Mouse (Mus musculus) limb, embryonic 12.5 days (tissue): ENCODE data around the gene Tom1l2. TPM values are rescaled to one million over a fixed set of nuclear protein-coding genes. Genes with fewer than 3 reads are reported as not detected.

Experiments used
- ATAC-seq: fragments of 200-750 bp; cut with Nextera tagmentation; 2 replicates; pipeline ENCODE4 v1.8.0; 2017; ENCODE audit warnings: low read depth, moderate TSS enrichment; ENCODE audit not compliant: insufficient number of reproducible peaks, insufficient read depth, low FRiP score, low TSS enrichment
- H3K27ac ChIP-seq: fragments of 300-500 bp; sonication (generic); 2 replicates; pipeline ENCODE4 v1.5.1; 2016; ENCODE audit warnings: mild to moderate bottlenecking, moderate library complexity
- H3K27me3 ChIP-seq: fragments of 300-500 bp; sonication (generic); 2 replicates; pipeline ENCODE4 v1.6.1; 2016; ENCODE audit warnings: mild to moderate bottlenecking, moderate library complexity
- H3K36me3 ChIP-seq: fragments of 300-500 bp; sonication (generic); 2 replicates; pipeline ENCODE4 v1.6.1; 2016; ENCODE audit warnings: mild to moderate bottlenecking, moderate library complexity
- H3K4me1 ChIP-seq: fragments of 300-500 bp; sonication (generic); replicated peaks from 2 replicates; pipeline ENCODE4 v1.6.1; 2016
- H3K4me2 ChIP-seq: fragments of 300-500 bp; sonication (generic); 2 replicates; pipeline ENCODE4 v1.6.1; 2016; ENCODE audit warnings: mild to moderate bottlenecking, moderate library complexity
- H3K4me3 ChIP-seq: fragments of 300-500 bp; sonication (generic); replicated peaks from 2 replicates; pipeline ENCODE4 v1.5.1; 2016; ENCODE audit warnings: mild to moderate bottlenecking
- H3K9ac ChIP-seq: fragments of 300-500 bp; sonication (generic); replicated peaks from 2 replicates; pipeline ENCODE4 v1.6.1; 2016; ENCODE audit warnings: mild to moderate bottlenecking, moderate library complexity
- H3K9me3 ChIP-seq: fragments of 300-500 bp; sonication (generic); 2 replicates; pipeline ENCODE4 v1.6.1; 2016; ENCODE audit warnings: mild to moderate bottlenecking, moderate library complexity
- WGBS: fragments of 180-500 bp; shearing (Covaris S2); methylation state at CpG from one replicate; pipeline ENCODE4 v1.1.7; 2016; 5-methylcytosine and 5-hydroxymethylcytosine counted together
- polyA plus RNA-seq: library from polyadenylated mRNA; unstranded; fragments of >200 nt; fragmentation: Nextera tagmentation; extraction: Ambion mirVana; gene quantifications from 2 replicates; pipeline ENCODE4 v1.2.1, GENCODE M21; 2016

The Tom1l2 gene
- polyA plus RNA-seq, 1 experiment from 2014 or later, result 21.6 TPM

DNA sequence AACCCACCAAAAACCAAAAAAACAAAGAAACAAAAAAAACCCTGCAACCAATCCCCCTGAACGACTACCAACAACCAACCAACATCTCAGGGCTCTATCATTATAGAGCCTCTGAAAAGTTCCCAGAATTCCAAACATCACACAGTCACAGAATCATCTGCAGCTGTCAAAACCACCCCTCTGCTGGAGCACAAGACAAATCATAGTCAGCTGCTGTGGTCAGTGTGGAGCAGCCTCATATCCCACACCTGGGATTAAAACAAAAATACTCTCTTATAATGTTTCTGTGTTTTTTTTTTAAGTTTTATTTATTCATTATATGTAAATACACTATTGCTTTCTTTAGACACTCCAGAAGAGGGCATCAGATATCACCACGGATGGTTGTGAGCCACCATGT lies 102.8 kb downstream of the Tom1l2 start:
- Histone ChIP-seq H3K27ac (no peak overlapping the region), H3K4me1 (peaks cover 18% of the 10 kb centered on the region), H3K27me3 (no peaks in the 10 kb centered on the region), H3K4me2 (no peak overlapping the region), H3K9me3 (0 out of 2 replicates have a peak, but pooled peaks cover 3% of the 10 kb centered on the region), H3K4me3 (no peak overlapping the region), H3K9ac (no peak overlapping the region), H3K36me3 (peaks cover 17% of the 10 kb centered on the region)
- no peak for ATAC-seq
- 79% methylated on average over 2 of the region's 2 CpGs for WGBS

GRCm38 (mm10) chr11:60248596-60249404 lies 103.9 kb downstream of the Tom1l2 start:
- peaks cover 18% of the 10 kb centered on the region for H3K4me1 ChIP-seq
- no peak for ATAC-seq
- no peak overlapping the region for H3K9ac ChIP-seq
- H3K27me3 ChIP-seq, result no peaks in the 10 kb centered on the region
- 44% methylated on average over 13 of the region's 13 CpGs for WGBS
- H3K9me3 ChIP-seq, result 0 out of 2 replicates have a peak, but pooled peaks cover 3% of the 10 kb centered on the region
- peaks cover 13% of the 10 kb centered on the region for H3K36me3 ChIP-seq
- no peak overlapping the region for H3K4me2 ChIP-seq
- no peak overlapping the region for H3K4me3 ChIP-seq
- H3K27ac ChIP-seq, result peak overlapping the region; percentile 60; the same call in 1 of the 2 replicates

DNA sequence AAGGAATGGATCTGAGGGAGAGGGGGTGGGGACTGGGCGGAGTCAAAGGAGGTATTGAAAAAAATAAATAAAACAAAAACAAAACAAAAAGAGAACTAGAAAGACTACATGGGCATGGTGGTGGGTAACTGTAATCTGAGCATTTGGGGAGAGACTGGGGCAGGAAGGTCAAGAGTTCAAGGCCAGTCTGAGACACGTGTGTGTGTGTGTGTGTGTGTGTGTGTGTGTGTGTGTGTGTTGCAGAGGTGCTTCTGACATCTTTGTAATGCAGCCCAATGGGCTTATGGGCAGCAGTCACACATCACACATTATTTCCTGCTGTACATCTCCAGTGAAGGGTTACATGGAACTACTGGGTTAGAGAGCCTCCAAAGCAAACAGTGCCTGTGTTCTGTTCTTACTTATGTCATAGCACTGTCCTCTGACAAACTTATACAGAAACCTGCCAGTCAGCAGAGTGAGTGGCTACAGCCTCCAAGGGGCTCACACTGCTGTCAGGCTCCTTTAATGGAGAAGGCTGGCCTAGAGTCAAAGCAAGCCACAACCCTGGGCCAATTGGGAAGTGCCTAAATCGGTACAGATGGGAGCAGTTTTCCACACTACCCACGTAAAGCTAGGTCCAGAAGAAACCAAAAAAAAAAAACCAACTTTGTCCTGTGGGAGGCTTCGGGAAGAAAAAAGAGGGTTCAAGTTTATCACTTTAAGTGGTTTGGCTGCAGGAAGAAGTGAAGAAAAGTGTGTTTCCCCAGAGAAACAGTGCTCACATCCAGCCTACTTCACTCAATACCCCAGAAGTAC lies 104.8 kb downstream of the Tom1l2 start:
- Histone ChIP-seq H3K4me2 (no peak overlapping the region), H3K4me1 (peaks cover 18% of the 10 kb centered on the region), H3K9ac (no peak overlapping the region), H3K9me3 (0 out of 2 replicates have a peak, but pooled peaks cover 3% of the 10 kb centered on the region), H3K27me3 (no peaks in the 10 kb centered on the region), H3K36me3 (peaks cover 10% of the 10 kb centered on the region; the same call in 1 of the 2 replicates), H3K4me3 (no peak overlapping the region), H3K27ac (no peak overlapping the region)
- WGBS, result 42% methylated on average over 5 of the region's 5 CpGs
- ATAC-seq, result no peak

DNA sequence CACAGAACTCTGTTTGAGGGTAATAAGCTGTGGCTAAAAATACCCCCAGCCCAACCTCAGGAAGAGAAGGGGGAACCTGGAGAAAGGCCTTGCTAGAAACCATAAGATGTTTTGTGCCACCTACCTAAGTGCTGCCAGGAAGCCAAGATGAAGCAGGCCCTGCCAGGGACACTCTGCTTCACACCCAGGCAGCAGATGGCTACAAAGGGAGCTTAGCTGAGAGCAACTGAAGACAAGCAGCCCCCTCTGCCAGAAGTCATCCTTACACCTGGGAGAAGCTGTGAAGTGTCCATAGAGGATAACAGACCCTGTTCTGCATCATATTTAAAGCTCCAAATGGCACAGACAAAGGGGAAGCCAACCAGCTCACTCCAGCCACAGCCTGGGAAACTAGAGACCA lies 106.6 kb downstream of the Tom1l2 start:
- Histone ChIP-seq H3K9me3 (0 out of 2 replicates have a peak, but pooled peaks cover 3% of the 10 kb centered on the region), H3K4me3 (no peak overlapping the region), H3K27me3 (no peaks in the 10 kb centered on the region), H3K36me3 (peaks cover 16% of the 10 kb centered on the region; the same call in 1 of the 2 replicates), H3K9ac (no peak overlapping the region), H3K27ac (no peak overlapping the region), H3K4me1 (peaks cover 10% of the 10 kb centered on the region), H3K4me2 (no peak overlapping the region)
- ATAC-seq, result no peak

DNA sequence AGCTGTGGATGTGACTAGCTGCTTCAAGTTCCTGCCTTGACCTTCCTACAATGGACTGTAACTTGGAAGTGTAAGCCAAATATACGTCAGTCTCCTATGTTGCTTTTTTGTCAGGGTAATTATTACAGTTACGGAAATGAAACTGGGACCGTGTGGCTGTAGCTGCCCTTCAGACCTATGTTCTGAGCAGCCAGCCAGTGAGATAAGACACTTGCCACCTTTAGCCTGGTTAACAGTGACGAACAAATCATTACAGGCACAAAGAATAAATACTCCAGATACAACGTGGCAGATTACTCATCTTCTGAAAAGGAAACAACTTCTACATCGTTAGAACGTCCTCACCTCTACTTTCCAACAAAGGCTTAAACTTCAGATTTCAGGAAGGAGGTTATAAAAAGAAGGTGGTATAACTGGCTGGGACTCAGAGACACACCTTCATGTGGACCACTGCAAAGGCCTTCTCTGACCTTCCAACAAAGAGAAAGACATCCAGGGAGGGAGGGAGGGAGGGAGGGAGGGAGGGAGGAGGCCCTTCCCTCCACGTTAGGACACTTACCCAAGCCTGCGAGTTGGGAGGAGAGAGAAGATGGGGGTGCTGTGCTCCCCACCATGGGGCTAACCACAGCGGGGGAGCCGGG lies 108.1 kb downstream of the Tom1l2 start:
- 75% methylated on average over 11 of the region's 11 CpGs for WGBS
- Histone ChIP-seq H3K9me3 (no peaks in the 10 kb centered on the region), H3K36me3 (peaks cover 29% of the 10 kb centered on the region), H3K4me2 (no peak overlapping the region), H3K27ac (no peak overlapping the region), H3K4me1 (peaks cover 10% of the 10 kb centered on the region), H3K27me3 (no peaks in the 10 kb centered on the region), H3K9ac (no peak overlapping the region), H3K4me3 (no peak overlapping the region)
- no peak for ATAC-seq

DNA sequence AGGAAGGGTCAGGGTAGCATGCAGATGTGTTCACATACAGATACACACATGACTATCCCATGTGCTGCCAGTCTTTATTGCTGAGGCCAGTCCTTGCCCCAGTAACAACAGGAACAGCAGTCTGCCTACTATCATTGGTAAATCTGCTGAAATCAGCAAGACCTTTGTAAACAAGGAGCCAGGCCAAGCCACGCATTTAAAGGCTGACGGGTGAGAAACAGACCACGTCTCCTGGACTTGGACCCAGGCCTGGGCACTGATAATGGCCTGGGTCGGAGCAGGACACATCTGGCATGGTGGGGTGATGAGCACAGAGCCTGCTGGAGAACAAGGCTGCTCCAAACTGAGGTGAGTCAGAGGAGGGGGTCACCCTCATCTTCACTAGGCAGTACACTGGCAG lies 112.2 kb downstream of the Tom1l2 start:
- no peak overlapping the region for H3K4me3 ChIP-seq
- no peaks in the 10 kb centered on the region for H3K9me3 ChIP-seq

DNA sequence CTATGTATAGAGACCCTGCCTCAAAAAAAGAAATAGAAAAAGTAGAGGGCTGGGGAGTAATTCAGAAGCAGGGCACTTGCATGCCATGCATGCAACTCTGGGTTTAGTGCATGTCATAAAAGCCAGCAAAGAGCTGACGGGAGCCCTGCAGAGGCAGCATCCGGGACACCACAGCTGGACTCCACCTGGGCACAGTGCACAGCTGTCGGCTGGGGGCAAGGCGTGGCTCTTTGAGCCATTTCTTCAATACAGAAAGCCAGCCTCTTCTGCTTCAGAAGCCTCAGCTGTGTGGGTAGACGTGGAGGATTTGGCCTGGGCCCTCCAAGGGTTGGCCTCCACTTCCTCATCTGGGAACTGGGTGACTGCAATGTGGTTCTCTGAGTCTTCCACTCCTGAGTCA lies 117.4 kb downstream of the Tom1l2 start:
- no peaks in the 10 kb centered on the region for H3K9me3 ChIP-seq
- no peak overlapping the region for H3K27ac ChIP-seq
- H3K36me3 ChIP-seq, result peaks cover 27% of the 10 kb centered on the region
- no peak overlapping the region for H3K9ac ChIP-seq
- no peak overlapping the region for H3K4me3 ChIP-seq
- H3K4me1 ChIP-seq, result peaks cover 24% of the 10 kb centered on the region
- ATAC-seq, result no peak
- no peak overlapping the region for H3K4me2 ChIP-seq
- WGBS, result 46% methylated on average over 5 of the region's 5 CpGs
- no peaks in the 10 kb centered on the region for H3K27me3 ChIP-seq

More for the DNA sequence above, 112.2 kb downstream of the Tom1l2 start:
- no peak overlapping the region for H3K9ac ChIP-seq
- no peaks in the 10 kb centered on the region for H3K27me3 ChIP-seq
- no peak for ATAC-seq
- no peaks in the 10 kb centered on the region for H3K4me1 ChIP-seq
- no peak overlapping the region for H3K4me2 ChIP-seq
- H3K36me3 ChIP-seq, result peaks cover 46% of the 10 kb centered on the region
- no peak overlapping the region for H3K27ac ChIP-seq
- 86% methylated on average over 4 of the region's 4 CpGs for WGBS

GRCm38 (mm10) chr11:60233235-60233634 lies 119.5 kb downstream of the Tom1l2 start:
- Histone ChIP-seq H3K27ac (peak overlapping the region; percentile 64; the same call in 1 of the 2 replicates), H3K27me3 (no peaks in the 10 kb centered on the region), H3K9me3 (no peaks in the 10 kb centered on the region), H3K4me3 (no peak overlapping the region), H3K9ac (no peak overlapping the region), H3K4me1 (peaks cover 30% of the 10 kb centered on the region), H3K36me3 (peaks cover 25% of the 10 kb centered on the region; the same call in 1 of the 2 replicates), H3K4me2 (no peak overlapping the region)
- 67% methylated on average over 8 of the region's 8 CpGs for WGBS
- no peak for ATAC-seq

GRCm38 (mm10) chr11:60232441-60233058 lies 120.2 kb downstream of the Tom1l2 start:
- Histone ChIP-seq H3K4me1 (peaks cover 30% of the 10 kb centered on the region), H3K4me2 (no peak overlapping the region), H3K36me3 (peaks cover 25% of the 10 kb centered on the region; the same call in 1 of the 2 replicates), H3K4me3 (no peak overlapping the region), H3K27ac (peak overlapping the region; percentile 64; the same call in 1 of the 2 replicates), H3K9me3 (no peaks in the 10 kb centered on the region), H3K9ac (no peak overlapping the region), H3K27me3 (no peaks in the 10 kb centered on the region)
- no peak for ATAC-seq
- WGBS, result 78% methylated on average over 14 of the region's 14 CpGs

DNA sequence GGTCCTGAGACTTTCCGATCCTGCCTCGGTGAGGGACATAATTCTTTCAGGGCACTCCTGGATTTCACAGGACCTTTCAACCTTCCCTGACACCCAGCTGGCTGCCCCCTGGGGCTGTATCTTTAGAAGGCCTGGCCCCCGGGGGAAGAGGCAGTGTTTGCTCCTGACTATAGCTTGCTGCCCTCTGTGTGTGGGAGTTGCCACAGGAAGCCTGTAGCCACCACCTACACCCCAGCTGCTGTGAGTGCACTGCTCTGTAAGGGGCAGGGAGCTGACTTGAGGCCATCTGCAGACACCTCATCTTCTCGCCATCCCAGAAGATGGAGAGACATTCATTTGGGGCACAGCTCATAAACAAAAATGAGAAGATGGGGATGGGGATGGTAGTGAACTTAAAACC lies 120.8 kb downstream of the Tom1l2 start:
- no peaks in the 10 kb centered on the region for H3K9me3 ChIP-seq
- H3K9ac ChIP-seq, result peak overlapping the region; percentile 23; the same call in 1 of the 2 replicates
- H3K4me2 ChIP-seq, result no peak overlapping the region
- H3K4me1 ChIP-seq, result peaks cover 30% of the 10 kb centered on the region
- no peak for ATAC-seq
- no peaks in the 10 kb centered on the region for H3K27me3 ChIP-seq
- peaks cover 20% of the 10 kb centered on the region; the same call in 1 of the 2 replicates for H3K36me3 ChIP-seq
- 45% methylated on average over 4 of the region's 4 CpGs for WGBS
- no peak overlapping the region for H3K4me3 ChIP-seq
- peak overlapping the region; percentile 45 for H3K27ac ChIP-seq
